Mouse (Mus musculus): Measurements from ENCODE around the gene Nxn.

DNA sequence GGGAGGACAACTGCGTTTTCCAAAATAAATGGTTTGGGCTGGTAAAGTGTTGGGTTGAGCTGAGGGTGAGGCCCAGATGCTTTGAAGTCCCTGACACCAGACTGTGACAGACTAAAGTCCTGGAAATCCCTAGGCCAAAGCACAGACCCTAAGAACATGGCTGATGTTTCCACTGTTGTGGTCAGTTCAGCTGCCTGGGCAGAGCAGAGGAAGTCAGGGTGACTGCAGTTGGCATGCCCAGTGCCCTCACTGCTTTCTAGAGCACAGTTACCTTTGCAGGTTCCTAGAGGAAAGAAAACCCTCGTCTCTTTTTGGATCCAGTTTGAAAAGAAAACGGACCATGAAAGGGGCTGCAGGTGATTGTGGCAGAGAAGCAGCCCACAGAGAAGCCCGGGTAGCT lies 141.6 kb downstream of the Nxn start:
- TF ChIP-seq CTCF (IDR thresholded peaks at IDR 0.05; ENCODE audit: borderline replicate concordance, insufficient read depth, low read length) (no peak), POLR2A (IDR thresholded peaks at IDR 0.05; ENCODE audit: low read depth, low read length) (no peak)

Measured in embryonic fibroblast, embryonic 13.5 days (primary cell).